Mouse (Mus musculus) CD8-positive naive resting alpha-beta T cell, adult 2 months (primary cell): ENCODE measurements around the gene Tmed10.
A peak's percentile ranks its signal among the peaks of the same experiment; 100 is the strongest.

Experiments
- DNase-seq, 2 experiments: peaks; one replicate each; pipeline ENCODE4 v3.0.0; 2022; ENCODE audit warnings: low read depth in 2 of 2, low spot score in 2 of 2

The Tmed10 gene

GRCm38 (mm10) chr12:85374561-85375272, at the start of gene Tmed10:
Gene Tmed10 (minus strand): TSS chr12:85374847.
- peak; percentile 80 to 83 for DNase-seq

- DNase-seq = no peak
These were observed 48.6 kb upstream of the Tmed10 start for GRCm38 (mm10) chr12:85423236-85423635.

GRCm38 (mm10) chr12:85422536-85422935, 47.9 kb upstream of the Tmed10 start:
- DNase-seq = no peak

GRCm38 (mm10) chr12:85420945-85421344, 46.3 kb upstream of the Tmed10 start:
- no peak for DNase-seq

GRCm38 (mm10) chr12:85417845-85418244, 43.2 kb upstream of the Tmed10 start:
- peak; percentile 31 to 47 for DNase-seq

- no peak for DNase-seq
These were observed 41.7 kb upstream of the Tmed10 start for GRCm38 (mm10) chr12:85416298-85416697.

GRCm38 (mm10) chr12:85415876-85416275, 41.2 kb upstream of the Tmed10 start:
- DNase-seq = no peak

GRCm38 (mm10) chr12:85411136-85411535, 36.5 kb upstream of the Tmed10 start:
- DNase-seq = no peak

GRCm38 (mm10) chr12:85397960-85398272, 23.3 kb upstream of the Tmed10 start:
- DNase-seq = no peak

- DNase-seq = no peak
These were observed 22.7 kb upstream of the Tmed10 start for GRCm38 (mm10) chr12:85397063-85397959.

- DNase-seq = no peak
These were observed 19.3 kb upstream of the Tmed10 start for GRCm38 (mm10) chr12:85393981-85394380.

- no peak for DNase-seq
These were observed 18.9 kb upstream of the Tmed10 start for GRCm38 (mm10) chr12:85393526-85393925.

- DNase-seq = no peak
These were observed 16.5 kb upstream of the Tmed10 start for GRCm38 (mm10) chr12:85391148-85391547.

- no peak for DNase-seq
These were observed 14.8 kb upstream of the Tmed10 start for GRCm38 (mm10) chr12:85389204-85390185.

GRCm38 (mm10) chr12:85385995-85386375, 11.3 kb upstream of the Tmed10 start:
- no peak for DNase-seq

GRCm38 (mm10) chr12:85385329-85385994, 10.8 kb upstream of the Tmed10 start:
- no peak for DNase-seq

GRCm38 (mm10) chr12:85382761-85383680, 8.4 kb upstream of the Tmed10 start:
- no peak for DNase-seq

GRCm38 (mm10) chr12:85381570-85381969, 6.9 kb upstream of the Tmed10 start:
- no peak for DNase-seq

GRCm38 (mm10) chr12:85380942-85381341, 6.3 kb upstream of the Tmed10 start:
- DNase-seq = no peak

GRCm38 (mm10) chr12:85380308-85380707, 5.7 kb upstream of the Tmed10 start:
- DNase-seq = no peak
